Mouse (Mus musculus): ENCODE data around the gene Olfr1336. TPM values are rescaled to one million over a fixed set of nuclear protein-coding genes. Genes with fewer than 3 reads are reported as not detected.
A peak's percentile ranks its signal among the peaks of the same experiment; 100 is the strongest.
"Not testable (repeated sequence)": the region's sequence is repeated elsewhere in the genome, so short reads cannot be mapped to it uniquely, and the experiment has no call there.

Gene Olfr1336
- total RNA-seq (2021) = not detected

- intact Hi-C loops (cut with DNase I) = no loop called here
- no peak for DNase-seq (ENCODE audit: extremely low spot score in 1 of 2, low spot score in 2 of 2)
Observed at GRCm38 (mm10) chr7:6455868-6456267, at the start of gene Olfr1336. Gene Olfr1336, plus strand, starts transcription at chr7:6456168.

- DNase-seq (ENCODE audit: extremely low spot score in 1 of 2, low spot score in 2 of 2) = peak; percentile 72 to 93
- intact Hi-C loops (cut with DNase I) = no loop called here
Observed at GRCm38 (mm10) chr7:6410043-6410442, 45.9 kb upstream of the Olfr1336 start, which contains the start of gene Gm20715. Gene Gm20715, plus strand, starts transcription at chr7:6410277.

DNA sequence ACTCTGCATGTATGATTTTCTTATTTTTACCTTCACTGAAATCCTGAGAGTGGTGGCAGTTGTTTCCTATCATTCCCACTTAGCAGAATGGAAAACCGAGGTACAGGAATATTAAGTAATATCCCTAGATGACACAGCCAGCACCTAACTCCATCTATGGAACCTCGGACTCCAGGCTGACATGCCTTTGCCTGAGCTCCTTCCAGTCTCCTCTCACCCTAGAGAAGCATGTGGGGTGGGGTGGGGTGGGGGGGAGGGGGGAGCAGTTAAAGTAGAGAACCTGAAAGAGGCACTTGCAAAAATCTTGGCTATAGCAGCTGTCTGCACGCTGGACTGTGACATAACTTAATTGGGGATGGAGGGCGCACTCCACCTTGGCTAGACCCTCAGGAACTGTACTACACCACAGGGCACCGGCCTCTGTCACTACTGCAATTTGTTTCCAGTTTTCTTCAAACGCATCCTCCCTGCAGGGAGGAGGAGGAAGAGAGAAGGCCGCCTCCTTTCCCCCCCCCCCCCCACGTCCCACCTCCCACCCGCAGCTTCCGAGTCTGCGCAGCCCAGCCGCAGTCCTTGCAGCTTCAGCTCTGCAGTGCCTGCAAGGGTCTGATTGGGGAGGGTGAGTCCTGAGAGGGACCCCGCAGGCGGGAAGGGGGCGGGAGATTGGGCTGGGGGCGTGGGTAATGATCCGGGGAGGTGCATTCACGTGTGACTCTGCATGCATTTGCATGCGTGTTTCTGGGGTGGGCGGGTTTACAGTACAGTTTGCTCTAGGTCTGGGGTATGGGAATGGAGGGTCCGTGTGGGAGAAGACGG, 41.1 kb upstream of the Olfr1336 start:
- peak; percentile 49 to 66 for DNase-seq (ENCODE audit: extremely low spot score in 1 of 2, low spot score in 2 of 2)
- intact Hi-C loops (cut with DNase I) = no loop called here

- intact Hi-C loops (cut with DNase I) = no loop called here
- DNase-seq (ENCODE audit: extremely low spot score in 1 of 2, low spot score in 2 of 2) = no peak
Observed at GRCm38 (mm10) chr7:6415442-6415787, 40.6 kb upstream of the Olfr1336 start.

GRCm38 (mm10) chr7:6419894-6420293, 36.1 kb upstream of the Olfr1336 start:
- intact Hi-C loops (cut with DNase I) = loop anchor here (10.0 kb wide), 2 partner anchors 65 to 865 kb away; no protein-coding TSS in a partner anchor
- no peak for DNase-seq (ENCODE audit: extremely low spot score in 1 of 2, low spot score in 2 of 2)

- DNase-seq (ENCODE audit: extremely low spot score in 1 of 2, low spot score in 2 of 2) = no peak
- intact Hi-C loops (cut with DNase I) = loop anchor here (10.0 kb wide), 2 partner anchors 75 to 855 kb away; no protein-coding TSS in a partner anchor
Observed at GRCm38 (mm10) chr7:6429381-6429780, 26.6 kb upstream of the Olfr1336 start.

DNA sequence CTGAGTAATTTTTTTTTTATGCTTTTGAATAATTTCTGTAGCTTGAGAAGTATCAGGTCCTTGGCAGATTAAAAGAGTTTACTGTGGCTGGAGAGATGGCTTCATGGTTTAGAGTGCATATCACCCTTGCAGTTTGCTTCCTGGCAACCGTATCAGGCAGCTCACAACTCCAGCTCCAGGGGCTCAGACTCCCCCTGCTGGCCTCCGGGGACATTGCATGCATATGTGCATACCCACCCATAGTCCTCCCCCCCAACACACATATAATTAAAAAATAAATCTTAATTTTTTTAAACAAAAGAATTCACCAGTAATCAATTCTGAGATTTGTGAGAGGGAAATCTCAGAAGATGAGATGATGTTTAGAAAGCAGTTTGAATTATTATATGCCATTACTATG, 25.6 kb upstream of the Olfr1336 start:
- intact Hi-C loops (cut with DNase I) = loop anchor here (5.0 kb wide), 1 partner anchor 507 kb away; no protein-coding TSS in a partner anchor
- DNase-seq (ENCODE audit: extremely low spot score in 1 of 2, low spot score in 2 of 2) = peak in 1 of 2 experiments; percentile 38

- no peak for DNase-seq (ENCODE audit: extremely low spot score in 1 of 2, low spot score in 2 of 2)
- intact Hi-C loops (cut with DNase I) = no loop called here
Observed at GRCm38 (mm10) chr7:6438388-6438787, 17.6 kb upstream of the Olfr1336 start, which contains the start of gene Olfr1344. Gene Olfr1344, plus strand, starts transcription at chr7:6438688.

GRCm38 (mm10) chr7:6441173-6441572, 14.8 kb upstream of the Olfr1336 start:
- DNase-seq (ENCODE audit: extremely low spot score in 1 of 2, low spot score in 2 of 2) = no peak
- intact Hi-C loops (cut with DNase I) = loop anchor here (10.0 kb wide), 1 partner anchor 144 kb away; no protein-coding TSS in a partner anchor

DNA sequence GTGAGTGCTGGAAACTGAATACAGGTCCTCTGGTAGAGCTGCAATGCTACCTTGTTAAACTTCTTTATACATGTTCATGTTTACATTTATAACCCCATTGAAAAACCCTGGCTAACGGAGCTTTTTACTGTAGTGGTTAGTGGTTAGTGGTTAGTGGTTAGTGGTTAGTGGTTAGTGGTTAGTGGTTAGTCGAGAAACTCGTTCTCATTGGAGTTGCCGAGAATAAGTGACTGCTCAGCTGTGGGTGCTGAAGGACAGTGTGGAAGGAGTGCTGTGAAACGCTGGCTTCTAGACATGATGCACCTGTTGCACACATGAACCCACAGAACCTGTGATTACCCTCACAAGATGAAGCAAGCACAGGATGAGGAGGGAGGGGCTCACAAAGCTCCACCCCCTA, 8.2 kb upstream of the Olfr1336 start:
- no peak for DNase-seq (ENCODE audit: extremely low spot score in 1 of 2, low spot score in 2 of 2)
- intact Hi-C loops (cut with DNase I) = loop anchor here (10.0 kb wide), 1 partner anchor 137 kb away; no protein-coding TSS in a partner anchor

- intact Hi-C loops (cut with DNase I) = no loop called here
- no peak for DNase-seq (ENCODE audit: extremely low spot score in 1 of 2, low spot score in 2 of 2)
Observed at GRCm38 (mm10) chr7:6456399-6456798, 431 bp downstream of the Olfr1336 start.

DNA sequence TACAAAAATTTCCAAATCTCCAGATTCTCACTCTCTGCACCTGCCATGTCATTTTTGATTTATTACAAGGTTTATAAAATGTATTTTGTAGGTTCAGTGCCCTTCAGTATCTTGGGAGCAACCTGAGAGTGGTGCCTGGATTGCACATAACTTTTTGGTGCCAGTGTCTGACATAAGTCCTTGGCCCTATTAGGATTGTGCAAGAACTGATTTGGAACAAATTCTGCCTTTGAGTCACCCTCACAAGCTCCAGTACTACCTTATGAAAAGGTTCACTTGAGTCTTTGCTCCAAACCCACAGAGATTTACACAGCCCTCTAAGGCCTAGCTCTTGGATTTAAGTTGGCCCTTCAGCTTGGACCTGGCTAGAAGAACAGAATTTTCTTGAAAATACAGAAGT, 11.0 kb downstream of the Olfr1336 start, which contains the start of gene Olfr1346:
Gene Olfr1346 (plus strand): TSS at position 151 of the 400 bp plus-strand sequence.
- intact Hi-C loops (cut with DNase I) = no loop called here
- no peak for DNase-seq (ENCODE audit: extremely low spot score in 1 of 2, low spot score in 2 of 2)

DNA sequence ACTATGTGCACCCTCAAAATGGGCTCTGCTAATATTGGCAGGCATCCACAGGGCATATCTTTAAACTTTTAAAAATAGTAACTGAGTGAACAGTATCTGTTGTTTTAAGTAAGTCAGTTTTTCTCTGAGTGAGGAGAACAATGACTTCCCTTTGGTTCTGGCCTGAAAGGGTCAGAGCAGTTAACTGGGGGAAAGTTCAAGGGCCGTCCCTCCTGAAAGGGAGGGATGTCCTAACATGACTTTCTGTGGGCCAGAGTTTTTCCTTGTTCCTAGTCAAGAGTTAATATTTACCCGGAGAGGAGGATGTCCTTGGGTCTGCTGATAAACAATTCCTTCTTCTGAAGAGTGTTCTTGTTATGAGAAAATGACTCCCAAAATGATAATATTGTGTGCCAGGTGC, 21.7 kb downstream of the Olfr1336 start:
- DNase-seq (ENCODE audit: extremely low spot score in 1 of 2, low spot score in 2 of 2) = not testable (repeated sequence)

GRCm38 (mm10) chr7:6486841-6487240, 30.9 kb downstream of the Olfr1336 start, which contains the start of gene Olfr5:
Gene Olfr5, minus strand, starts transcription at chr7:6486941.
- intact Hi-C loops (cut with DNase I) = no loop called here
- no peak for DNase-seq (ENCODE audit: extremely low spot score in 1 of 2, low spot score in 2 of 2)

More for the DNA sequence above, 21.7 kb downstream of the Olfr1336 start:
- intact Hi-C loops (cut with DNase I) = not testable (repeated sequence)

DNA sequence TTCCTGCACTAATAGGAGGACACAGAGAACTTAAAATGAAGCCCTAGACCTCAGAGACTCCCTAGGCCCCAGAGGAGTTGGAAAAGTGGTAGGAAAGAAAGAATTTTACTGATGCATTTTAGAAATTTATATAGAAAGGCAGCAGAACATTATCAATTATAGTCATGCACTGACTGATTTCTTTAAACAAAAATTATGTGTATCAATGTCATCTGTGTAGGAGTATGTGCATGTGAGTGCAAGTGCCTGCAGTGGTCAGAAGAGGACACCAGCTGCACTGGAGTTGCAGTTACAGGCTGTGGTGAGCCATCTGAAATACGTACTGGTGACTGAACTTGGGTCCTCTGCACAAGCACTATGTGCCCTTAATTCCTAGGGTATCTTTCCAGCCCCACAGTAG, 43.7 kb downstream of the Olfr1336 start, which contains the start of gene Olfr1347:
Gene Olfr1347 (minus strand): TSS at position 101 of the 400 bp plus-strand sequence.
- intact Hi-C loops (cut with DNase I) = no loop called here

GRCm38 (mm10) chr7:6508648-6509047, 52.7 kb downstream of the Olfr1336 start, which contains the start of gene Olfr1348:
Gene Olfr1348, minus strand, starts transcription at chr7:6508748.
- intact Hi-C loops (cut with DNase I) = no loop called here

More for the DNA sequence above, 43.7 kb downstream of the Olfr1336 start, which contains the start of gene Olfr1347:
- DNase-seq (ENCODE audit: extremely low spot score in 1 of 2, low spot score in 2 of 2) = no peak

More at GRCm38 (mm10) chr7:6508648-6509047, 52.7 kb downstream of the Olfr1336 start, which contains the start of gene Olfr1348:
- no peak for DNase-seq (ENCODE audit: extremely low spot score in 1 of 2, low spot score in 2 of 2)

All from left cerebral cortex, postnatal 10 days (tissue).